Mouse (Mus musculus) liver, embryonic 12.5 days (tissue): ENCODE data around the gene Susd6. TPM values are rescaled to one million over a fixed set of nuclear protein-coding genes. Genes with fewer than 3 reads are reported as not detected.

Experiments used
- ATAC-seq: fragments of 200-750 bp; cut with Nextera tagmentation; 2 replicates; pipeline ENCODE4 v1.8.0; 2017; ENCODE audit warnings: moderate number of reproducible peaks, mild to moderate bottlenecking, moderate library complexity
- H3K27ac ChIP-seq: fragments of 300-500 bp; sonication (generic); 2 replicates; pipeline ENCODE4 v1.5.1; 2016; ENCODE audit warnings: mild to moderate bottlenecking
- H3K27me3 ChIP-seq: fragments of 300-500 bp; sonication (generic); replicated peaks from 2 replicates; pipeline ENCODE4 v1.6.1; 2016; ENCODE audit warnings: mild to moderate bottlenecking, moderate library complexity
- H3K36me3 ChIP-seq: fragments of 300-500 bp; sonication (generic); 2 replicates; pipeline ENCODE4 v1.6.1; 2016; ENCODE audit warnings: mild to moderate bottlenecking, moderate library complexity
- H3K4me1 ChIP-seq: fragments of 300-500 bp; sonication (generic); 2 replicates; pipeline ENCODE4 v1.6.1; 2016
- H3K4me2 ChIP-seq: fragments of 300-500 bp; sonication (generic); 2 replicates; pipeline ENCODE4 v1.6.1; 2016; ENCODE audit warnings: mild to moderate bottlenecking, moderate library complexity
- H3K4me3 ChIP-seq: fragments of 300-500 bp; sonication (generic); 2 replicates; pipeline ENCODE4 v1.5.1; 2016; ENCODE audit warnings: mild to moderate bottlenecking, moderate library complexity
- H3K9ac ChIP-seq: fragments of 300-500 bp; sonication (generic); 2 replicates; pipeline ENCODE4 v1.6.1; 2016; ENCODE audit warnings: mild to moderate bottlenecking, moderate library complexity
- H3K9me3 ChIP-seq: fragments of 300-500 bp; sonication (generic); replicated peaks from 2 replicates; pipeline ENCODE4 v1.6.1; 2016; ENCODE audit warnings: mild to moderate bottlenecking, moderate library complexity
- WGBS: fragments of 180-500 bp; shearing (Covaris S2); methylation state at CpG from one replicate; pipeline ENCODE4 v1.1.7; 2016; ENCODE audit not compliant: insufficient replicate concordance; 5-methylcytosine and 5-hydroxymethylcytosine counted together
- polyA plus RNA-seq: library from polyadenylated mRNA; unstranded; fragments of >200 nt; fragmentation: Nextera tagmentation; extraction: Ambion mirVana; gene quantifications from 2 replicates; pipeline ENCODE4 v1.2.1, GENCODE M21; 2016

The Susd6 gene
- polyA plus RNA-seq, 1 experiment from 2014 or later: 15.9 TPM

- ATAC-seq: no peak
- H3K4me2 ChIP-seq: no peak overlapping the region
- no peak overlapping the region for H3K9ac ChIP-seq
- WGBS: 89% methylated on average over 1 of the region's 1 CpGs
- H3K4me1 ChIP-seq: peaks cover 64% of the 10 kb centered on the region
- no peaks in the 10 kb centered on the region for H3K27me3 ChIP-seq
- H3K27ac ChIP-seq: no peak overlapping the region
- no peak overlapping the region for H3K4me3 ChIP-seq
- H3K36me3 ChIP-seq: peaks cover 7% of the 10 kb centered on the region; the same call in 1 of the 2 replicates
- no peaks in the 10 kb centered on the region for H3K9me3 ChIP-seq
These were observed 11.1 kb downstream of the Susd6 start for GRCm38 (mm10) chr12:80801443-80801842.

DNA sequence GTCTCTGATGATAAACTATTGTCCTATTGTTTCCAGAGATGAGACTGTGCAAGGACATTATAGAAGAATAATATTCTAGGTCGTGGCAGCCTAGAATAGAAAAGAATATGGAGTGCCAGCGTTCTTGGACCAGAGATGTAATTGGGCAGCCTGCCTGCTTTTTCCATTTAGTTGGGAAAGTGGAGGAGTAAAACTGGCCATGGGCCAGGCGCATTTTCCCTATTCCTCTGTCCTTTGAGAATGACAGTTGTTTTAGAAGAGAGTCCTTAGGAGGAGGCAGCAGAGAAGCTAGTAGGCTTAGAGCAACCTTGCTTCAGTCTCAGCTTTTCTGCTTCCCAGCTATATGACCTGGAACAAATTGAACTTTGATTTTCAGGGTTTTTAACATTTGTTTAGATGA, 13.6 kb downstream of the Susd6 start:
- Histone ChIP-seq H3K9ac (no peak overlapping the region), H3K36me3 (peaks cover 4% of the 10 kb centered on the region; the same call in 1 of the 2 replicates), H3K27ac (no peak overlapping the region), H3K4me3 (no peak overlapping the region), H3K4me2 (no peak overlapping the region), H3K9me3 (no peaks in the 10 kb centered on the region), H3K27me3 (no peaks in the 10 kb centered on the region), H3K4me1 (peaks cover 74% of the 10 kb centered on the region)
- no peak for ATAC-seq
- WGBS: 70% methylated on average over 3 of the region's 3 CpGs

- peaks cover 4% of the 10 kb centered on the region; the same call in 1 of the 2 replicates for H3K36me3 ChIP-seq
- H3K9me3 ChIP-seq: no peaks in the 10 kb centered on the region
- no peaks in the 10 kb centered on the region for H3K27me3 ChIP-seq
- WGBS: 61% methylated on average over 6 of the region's 6 CpGs
- no peak for ATAC-seq
- no peak overlapping the region for H3K4me2 ChIP-seq
- H3K4me3 ChIP-seq: no peak overlapping the region
- H3K9ac ChIP-seq: no peak overlapping the region
- no peak overlapping the region for H3K27ac ChIP-seq
- H3K4me1 ChIP-seq: peaks cover 77% of the 10 kb centered on the region
These were observed 14.6 kb downstream of the Susd6 start for GRCm38 (mm10) chr12:80804861-80805428.

- WGBS: 52% methylated on average over 2 of the region's 2 CpGs
- Histone ChIP-seq H3K27me3 (no peaks in the 10 kb centered on the region), H3K9ac (no peak overlapping the region), H3K4me1 (peaks cover 88% of the 10 kb centered on the region), H3K27ac (no peak overlapping the region), H3K36me3 (no peaks in the 10 kb centered on the region), H3K9me3 (no peaks in the 10 kb centered on the region), H3K4me3 (no peak overlapping the region), H3K4me2 (no peak overlapping the region)
- ATAC-seq: no peak
These were observed 17.3 kb downstream of the Susd6 start for GRCm38 (mm10) chr12:80807451-80808085.

GRCm38 (mm10) chr12:80810005-80810404, 19.7 kb downstream of the Susd6 start:
- Histone ChIP-seq H3K4me2 (no peak overlapping the region), H3K27ac (0 out of 2 replicates have a peak overlapping the region, but pooled peaks have one; percentile 1), H3K4me3 (no peak overlapping the region), H3K9ac (no peak overlapping the region), H3K27me3 (no peaks in the 10 kb centered on the region), H3K9me3 (no peaks in the 10 kb centered on the region), H3K4me1 (peaks cover 89% of the 10 kb centered on the region), H3K36me3 (no peaks in the 10 kb centered on the region)
- ATAC-seq: no peak
- WGBS: 31% methylated on average over 2 of the region's 2 CpGs

- H3K4me1 ChIP-seq: peaks cover 92% of the 10 kb centered on the region
- H3K4me3 ChIP-seq: peak overlapping the region; percentile 10; the same call in 1 of the 2 replicates
- WGBS: 7% methylated on average over 6 of the region's 6 CpGs
- H3K27me3 ChIP-seq: no peaks in the 10 kb centered on the region
- H3K9me3 ChIP-seq: no peaks in the 10 kb centered on the region
- peak overlapping the region; percentile 46 for H3K4me2 ChIP-seq
- H3K27ac ChIP-seq: peak overlapping the region; percentile 71
- no peak overlapping the region for H3K9ac ChIP-seq
- H3K36me3 ChIP-seq: no peaks in the 10 kb centered on the region
- ATAC-seq: peak; percentile 64; the same call in 1 of the 2 replicates
These were observed 21.6 kb downstream of the Susd6 start for GRCm38 (mm10) chr12:80811646-80812509.

DNA sequence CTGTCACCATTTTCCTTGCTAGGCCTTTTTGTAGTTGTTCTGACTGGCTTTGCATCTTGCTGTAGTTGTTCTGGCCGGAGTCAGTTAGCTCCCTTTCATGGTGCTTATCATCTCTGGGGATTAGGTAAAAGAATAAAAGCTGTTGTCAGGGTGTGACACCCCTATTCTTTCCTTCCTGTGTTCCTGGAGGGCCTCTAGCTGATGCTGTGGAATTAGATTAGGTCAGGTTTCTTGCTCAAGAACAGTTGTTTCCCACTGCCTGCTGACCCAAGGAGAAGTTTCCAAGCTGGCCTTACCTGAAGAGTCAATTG, 22.2 kb downstream of the Susd6 start:
- Histone ChIP-seq H3K4me1 (peaks cover 92% of the 10 kb centered on the region), H3K36me3 (no peaks in the 10 kb centered on the region), H3K27ac (peak overlapping the region; percentile 71), H3K9me3 (no peaks in the 10 kb centered on the region), H3K27me3 (no peaks in the 10 kb centered on the region), H3K4me3 (peak overlapping the region; percentile 10; the same call in 1 of the 2 replicates), H3K9ac (no peak overlapping the region), H3K4me2 (peak overlapping the region; percentile 46)
- 7% methylated on average over 1 of the region's 1 CpGs for WGBS
- 0 out of 2 replicates have a peak, but pooled peaks have one; percentile 10 for ATAC-seq

DNA sequence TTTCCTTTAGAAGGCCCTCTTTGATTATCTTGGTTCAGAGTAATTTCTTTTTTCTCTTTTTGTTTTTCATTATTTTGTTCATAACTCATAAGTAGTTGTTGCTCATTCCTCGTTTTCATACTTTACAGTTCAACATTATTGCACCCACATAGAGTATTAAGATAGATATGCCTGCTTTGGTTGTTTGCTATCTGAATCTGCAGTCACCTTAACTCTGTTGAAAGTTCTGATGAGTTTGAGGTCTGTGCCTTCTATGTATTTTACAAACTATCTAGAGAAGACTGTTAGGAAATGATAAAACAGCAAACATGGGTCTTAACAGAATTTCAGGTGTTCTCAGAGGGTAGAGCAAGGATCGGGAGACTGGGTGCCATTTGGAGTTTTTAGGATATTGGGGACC, 23.1 kb downstream of the Susd6 start:
- Histone ChIP-seq H3K9me3 (no peaks in the 10 kb centered on the region), H3K27ac (peak overlapping the region; percentile 86), H3K27me3 (no peaks in the 10 kb centered on the region), H3K4me1 (peaks cover 97% of the 10 kb centered on the region), H3K4me3 (no peak overlapping the region; the same call in 1 of the 2 replicates), H3K36me3 (no peaks in the 10 kb centered on the region), H3K4me2 (peak overlapping the region; percentile 52), H3K9ac (0 out of 2 replicates have a peak overlapping the region, but pooled peaks have one; percentile 4)
- ATAC-seq: peak; percentile 20; the same call in 1 of the 2 replicates
- WGBS: 24% methylated on average over 2 of the region's 2 CpGs

DNA sequence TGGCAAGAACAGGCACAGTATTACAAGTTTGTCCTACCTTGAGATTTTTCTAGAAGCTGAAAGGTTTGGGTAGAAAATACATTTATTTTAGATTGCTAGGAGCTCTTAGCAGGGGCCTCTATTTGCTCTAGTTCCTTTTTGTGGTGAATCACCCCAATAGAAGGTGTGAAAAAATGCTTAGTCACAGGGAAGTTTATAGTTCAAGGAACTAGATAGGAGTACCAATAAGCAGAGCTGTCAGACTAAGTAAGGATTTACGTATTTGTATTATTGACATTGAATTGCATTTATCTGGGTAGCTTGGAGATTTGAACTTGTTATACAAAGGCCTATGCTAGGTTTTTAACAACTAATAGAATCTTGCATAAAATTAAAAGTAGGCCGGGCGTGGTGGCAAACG, 23.6 kb downstream of the Susd6 start:
- H3K27ac ChIP-seq: peak overlapping the region; percentile 86
- H3K4me1 ChIP-seq: peaks cover 99% of the 10 kb centered on the region
- 0 out of 2 replicates have a peak overlapping the region, but pooled peaks have one; percentile 4 for H3K9ac ChIP-seq
- WGBS: 56% methylated on average over 4 of the region's 4 CpGs
- peak overlapping the region; percentile 52 for H3K4me2 ChIP-seq
- H3K27me3 ChIP-seq: no peaks in the 10 kb centered on the region
- H3K36me3 ChIP-seq: no peaks in the 10 kb centered on the region
- H3K9me3 ChIP-seq: no peaks in the 10 kb centered on the region
- peak; percentile 70 for ATAC-seq
- H3K4me3 ChIP-seq: no peak overlapping the region

DNA sequence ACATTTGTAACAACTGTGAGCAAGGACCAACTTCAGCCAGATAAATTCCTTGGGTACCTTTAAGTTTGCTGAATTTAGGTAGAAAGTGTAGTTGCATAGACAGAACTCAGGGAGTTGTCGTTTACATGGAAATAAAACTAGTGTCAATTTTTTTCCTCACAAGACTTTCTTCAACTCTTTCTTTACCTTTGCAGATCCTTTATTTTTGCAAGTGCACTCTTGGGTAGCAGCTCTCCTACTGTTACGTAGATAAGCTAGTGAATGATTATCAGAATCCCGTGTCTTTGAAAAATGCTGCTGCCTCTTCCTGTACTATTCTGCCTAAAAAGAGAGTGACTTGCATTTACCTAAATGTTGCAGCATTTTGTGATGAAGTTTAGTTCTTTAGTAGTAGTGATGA, 24.2 kb downstream of the Susd6 start:
- peak overlapping the region; percentile 52 for H3K4me2 ChIP-seq
- peaks cover 99% of the 10 kb centered on the region for H3K4me1 ChIP-seq
- H3K9ac ChIP-seq: no peak overlapping the region
- 22% methylated on average over 3 of the region's 3 CpGs for WGBS
- no peak overlapping the region for H3K4me3 ChIP-seq
- no peaks in the 10 kb centered on the region for H3K27me3 ChIP-seq
- no peaks in the 10 kb centered on the region for H3K36me3 ChIP-seq
- no peaks in the 10 kb centered on the region for H3K9me3 ChIP-seq
- ATAC-seq: no peak
- peak overlapping the region; percentile 86 for H3K27ac ChIP-seq

- Histone ChIP-seq H3K4me3 (no peak overlapping the region), H3K9me3 (no peaks in the 10 kb centered on the region), H3K9ac (peak overlapping the region; percentile 47), H3K4me2 (peak overlapping the region; percentile 52), H3K4me1 (peaks cover 99% of the 10 kb centered on the region), H3K36me3 (no peaks in the 10 kb centered on the region), H3K27me3 (no peaks in the 10 kb centered on the region), H3K27ac (peak overlapping the region; percentile 75)
- no peak for ATAC-seq
- WGBS: 5% methylated on average over 1 of the region's 1 CpGs
These were observed 25.0 kb downstream of the Susd6 start for GRCm38 (mm10) chr12:80815298-80815697.

GRCm38 (mm10) chr12:80815893-80816292, 25.6 kb downstream of the Susd6 start:
- H3K27ac ChIP-seq: peak overlapping the region; percentile 75
- no peaks in the 10 kb centered on the region for H3K27me3 ChIP-seq
- H3K4me3 ChIP-seq: no peak overlapping the region
- 25% methylated on average over 3 of the region's 3 CpGs for WGBS
- H3K9me3 ChIP-seq: no peaks in the 10 kb centered on the region
- H3K4me1 ChIP-seq: peaks cover 99% of the 10 kb centered on the region
- H3K36me3 ChIP-seq: no peaks in the 10 kb centered on the region
- ATAC-seq: peak; percentile 19; the same call in 1 of the 2 replicates
- peak overlapping the region; percentile 47 for H3K9ac ChIP-seq
- peak overlapping the region; percentile 52 for H3K4me2 ChIP-seq
